Mouse (Mus musculus) left cerebral cortex, adult 8-10 months (tissue): ENCODE results near the gene Tenm4. TPM values are rescaled to one million over a fixed set of nuclear protein-coding genes. Genes with fewer than 3 reads are reported as not detected.

Experiments
- DNase-seq, 2 experiments: peaks; one replicate each; pipeline ENCODE4 v3.0.0; 2022; ENCODE audit warnings: low spot score in 2 of 2
- total RNA-seq, 4 experiments: library from RNA; stranded (reverse); gene quantifications; 2 replicates each; pipeline ENCODE4 v1.2.4; 2022

Gene Tenm4
- total RNA-seq, 4 experiments from 2014 or later = 118 to 143 (median 135) TPM

DNA sequence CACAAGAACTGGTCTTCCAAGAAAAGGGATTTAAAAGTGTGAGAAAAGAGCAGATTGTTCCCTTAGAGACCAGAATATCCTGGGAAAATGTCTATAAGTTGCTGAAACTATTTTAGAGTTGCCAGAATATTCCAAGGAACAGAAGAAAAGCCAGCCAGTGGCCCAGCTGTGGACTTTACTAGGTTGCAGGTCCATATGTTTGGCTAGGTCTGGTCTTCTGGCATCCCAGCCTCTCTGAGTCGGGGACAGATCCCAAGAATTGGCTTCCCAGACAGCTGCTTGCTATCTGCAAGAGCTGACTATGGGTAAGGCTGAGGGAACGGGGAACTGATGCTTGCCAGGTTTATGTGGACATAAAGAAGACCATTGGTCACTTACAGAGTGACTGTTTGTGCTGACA, 352.6 kb downstream of the Tenm4 start:
- peak in 1 of 2 experiments; percentile 58 for DNase-seq

GRCm38 (mm10) chr7:96524486-96525205, 353.6 kb downstream of the Tenm4 start:
- DNase-seq = peak in 1 of 2 experiments; percentile 68

- no peak for DNase-seq
Measured at GRCm38 (mm10) chr7:96525344-96525743, 354.3 kb downstream of the Tenm4 start.

- no peak for DNase-seq
Measured at GRCm38 (mm10) chr7:96530571-96531426, 359.8 kb downstream of the Tenm4 start.

GRCm38 (mm10) chr7:96531954-96532737, 361.1 kb downstream of the Tenm4 start:
- DNase-seq = no peak

- no peak for DNase-seq
Measured at GRCm38 (mm10) chr7:96532804-96533400, 361.9 kb downstream of the Tenm4 start.

GRCm38 (mm10) chr7:96536313-96536880, 365.4 kb downstream of the Tenm4 start:
- DNase-seq = no peak

DNA sequence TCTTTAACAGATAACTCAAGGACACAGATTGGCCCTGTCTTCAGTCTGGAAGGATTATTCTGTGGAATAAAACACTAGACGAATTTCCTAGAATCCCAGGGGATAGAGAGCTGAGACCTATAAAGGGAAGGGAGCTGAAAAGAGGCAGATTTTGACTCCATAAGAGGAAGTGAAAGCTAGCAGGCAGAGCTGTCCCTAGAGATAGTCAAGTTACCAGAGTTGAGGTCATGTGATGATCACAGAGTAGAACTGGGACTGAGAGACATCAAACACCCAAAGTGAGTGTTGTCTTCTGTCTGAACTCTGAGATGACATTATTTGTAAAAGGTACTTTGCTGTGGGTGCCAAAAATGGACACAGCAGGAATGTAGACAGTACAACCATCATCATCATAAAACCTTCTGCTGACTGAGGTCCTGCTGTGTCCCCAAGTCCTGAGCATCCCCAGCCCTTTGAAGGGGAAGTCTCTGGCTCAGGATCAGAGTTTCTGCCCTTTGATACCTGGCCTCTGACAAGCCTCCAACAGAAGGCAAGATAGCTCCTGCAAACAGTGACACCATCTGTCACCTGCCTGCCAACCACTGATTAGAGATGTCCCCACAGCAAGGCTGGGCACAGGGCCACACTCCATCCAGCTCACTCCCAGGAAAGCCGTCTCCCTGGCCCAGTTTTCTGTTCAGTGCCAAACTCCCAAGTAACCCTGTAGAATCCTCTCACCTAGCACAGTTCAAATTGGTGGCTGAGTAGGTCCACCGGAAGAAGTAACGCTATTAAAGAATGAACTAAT, 368.4 kb downstream of the Tenm4 start:
- no peak for DNase-seq

GRCm38 (mm10) chr7:96540458-96541096, 369.5 kb downstream of the Tenm4 start:
- DNase-seq = no peak

DNA sequence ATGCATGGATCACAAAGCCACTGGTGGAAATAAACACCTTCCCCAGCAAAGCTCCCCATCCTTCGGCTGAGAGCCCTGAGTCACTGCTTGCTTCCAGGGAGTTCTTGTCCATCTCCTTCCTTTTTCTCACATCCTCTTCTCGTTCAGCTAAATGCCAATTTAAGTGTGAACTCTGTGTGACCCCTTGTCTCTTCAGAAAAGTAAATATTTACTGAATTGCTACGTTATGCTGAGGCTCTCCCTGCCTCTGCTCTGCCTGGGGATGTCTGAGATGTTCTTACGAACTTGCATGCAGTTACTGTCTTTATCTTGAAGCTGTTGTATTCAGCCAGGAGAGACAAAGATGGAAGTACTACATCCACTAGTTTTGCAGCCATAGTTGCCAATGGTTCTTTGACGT, 374.9 kb downstream of the Tenm4 start:
- no peak for DNase-seq

- peak in 1 of 2 experiments; percentile 32 for DNase-seq
Measured at GRCm38 (mm10) chr7:96551809-96552208, 380.8 kb downstream of the Tenm4 start.

DNA sequence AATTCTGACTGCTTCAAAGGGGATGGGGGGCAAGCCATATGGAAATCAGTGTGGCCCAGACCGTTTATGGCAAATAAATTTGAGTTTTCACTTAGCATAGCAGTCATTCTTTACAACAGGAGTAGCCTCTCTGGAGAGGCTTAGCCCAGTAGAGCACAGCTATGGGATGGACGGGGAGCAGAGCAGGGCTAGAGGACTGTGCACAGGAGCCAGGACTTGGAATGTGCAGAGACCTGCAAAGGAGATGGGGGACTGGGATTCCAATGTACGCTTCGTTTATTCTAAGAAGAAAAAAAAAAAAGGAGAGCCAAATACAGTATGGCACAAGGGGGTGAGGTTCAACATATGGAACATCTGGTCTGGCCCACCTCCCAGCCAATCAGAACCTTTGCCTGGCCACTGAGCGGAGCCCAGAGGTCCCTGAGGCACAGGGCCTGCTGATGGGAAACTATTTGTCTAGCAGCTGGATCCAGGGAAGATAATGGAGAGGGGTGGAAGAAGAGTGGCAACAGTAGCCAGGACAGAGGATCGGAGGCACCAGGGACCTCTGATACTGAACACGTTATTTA, 381.3 kb downstream of the Tenm4 start:
- no peak for DNase-seq

- DNase-seq = peak in 1 of 2 experiments; percentile 25
Measured at GRCm38 (mm10) chr7:96554277-96554690, 383.2 kb downstream of the Tenm4 start.

GRCm38 (mm10) chr7:96555294-96555693, 384.2 kb downstream of the Tenm4 start:
- DNase-seq = no peak

GRCm38 (mm10) chr7:96556756-96557155, 385.7 kb downstream of the Tenm4 start:
- DNase-seq = no peak

DNA sequence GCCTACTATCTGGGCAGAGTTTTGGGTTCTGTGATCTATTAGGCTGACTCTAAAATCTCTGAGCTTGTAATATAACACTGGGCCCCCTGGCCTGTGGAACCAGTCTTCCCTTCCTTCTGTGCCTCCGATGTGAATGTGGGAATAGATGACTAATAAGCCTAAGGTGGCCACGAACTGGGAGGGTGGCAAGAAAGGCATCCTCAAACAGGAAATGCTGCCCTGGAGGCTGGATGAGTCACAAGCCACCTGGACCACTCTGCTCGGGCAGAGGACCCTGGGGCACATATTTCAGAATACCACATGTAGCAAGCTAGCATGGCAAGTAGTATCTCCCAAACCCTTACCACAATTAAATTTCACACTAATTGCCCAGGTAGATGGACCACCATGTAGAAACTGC, 391.8 kb downstream of the Tenm4 start:
- DNase-seq = no peak

- no peak for DNase-seq
Measured at GRCm38 (mm10) chr7:96563329-96564065, 392.5 kb downstream of the Tenm4 start.

DNA sequence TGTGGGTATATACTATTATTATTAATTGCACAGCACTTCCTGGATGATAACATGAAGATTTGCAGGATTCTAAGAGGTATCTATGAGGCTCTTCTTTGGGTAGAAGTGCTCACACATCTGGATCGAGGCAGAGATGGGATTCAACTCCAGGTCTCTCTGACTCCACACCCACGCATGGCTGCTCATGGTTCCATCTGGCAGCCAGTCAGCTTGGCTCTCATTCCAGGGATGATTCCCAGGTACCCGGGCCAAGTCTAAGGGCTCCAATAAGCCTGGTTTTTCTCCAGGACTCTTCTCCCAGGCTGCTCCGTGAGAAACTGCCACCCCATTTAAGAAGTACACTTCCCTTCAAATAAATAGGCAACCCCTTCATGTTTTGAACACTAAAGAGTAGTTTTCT, 394.8 kb downstream of the Tenm4 start:
- DNase-seq = peak in 1 of 2 experiments; percentile 50

DNA sequence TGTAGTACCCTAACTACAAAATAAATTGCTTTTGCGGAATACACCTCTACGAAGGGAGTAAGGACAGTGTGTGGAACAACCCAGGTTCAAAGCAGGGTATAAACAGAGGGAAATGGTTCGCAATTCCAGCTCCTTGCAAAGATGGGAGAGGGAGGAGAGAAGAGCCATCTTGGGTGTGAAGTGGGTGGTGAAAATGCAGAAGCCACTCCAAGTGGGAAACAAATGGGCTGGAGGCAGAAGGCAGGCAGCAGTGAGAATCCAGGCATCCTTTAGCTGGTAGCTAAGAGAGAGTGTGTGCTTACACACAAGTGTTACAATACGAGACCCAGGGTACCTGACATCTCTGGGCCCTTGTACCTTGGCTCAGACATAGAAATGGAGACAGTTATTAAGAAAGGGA, 395.2 kb downstream of the Tenm4 start:
- DNase-seq = peak in 1 of 2 experiments; percentile 65
